Mouse (Mus musculus) E14TG2a.4 (cell line): ENCODE data around the gene Igtp.
"Not testable (repeated sequence)": the region's sequence is repeated elsewhere in the genome, so short reads cannot be mapped to it uniquely, and the experiment has no call there.

Experiments
- H3K27me3 ChIP-seq: 2 replicates; pipeline ENCODE4 v1.6.1; 2014; ENCODE audit warnings: low read length, control low read depth; ENCODE audit not compliant: insufficient read depth
- H3K36me3 ChIP-seq: 2 replicates; pipeline ENCODE4 v1.6.1; 2014; ENCODE audit warnings: low read length, control low read depth; ENCODE audit not compliant: insufficient read depth
- H3K4me1 ChIP-seq: replicated peaks from 2 replicates; pipeline ENCODE4 v1.6.1; 2014; ENCODE audit warnings: low read depth, low read length, control low read depth
- H3K4me3 ChIP-seq: replicated peaks from 2 replicates; pipeline ENCODE4 v1.5.1; 2014; ENCODE audit warnings: mild to moderate bottlenecking, low read length
- H3K9me3 ChIP-seq: 2 replicates; pipeline ENCODE4 v1.6.1; 2014; ENCODE audit warnings: low read length, control low read depth
- CTCF ChIP-seq: conservative IDR thresholded peaks from 2 replicates; pipeline ENCODE4 v1.5.1; 2014; ENCODE audit warnings: low read length
- NANOG ChIP-seq: IDR thresholded peaks from 2 replicates; pipeline ENCODE4 v1.6.1; 2014; ENCODE audit warnings: borderline replicate concordance, low read length, mixed read lengths
- POU5F1 ChIP-seq: IDR thresholded peaks from 2 replicates; pipeline ENCODE4 v1.6.1; 2014; ENCODE audit warnings: low read length, borderline replicate concordance

The Igtp gene

DNA sequence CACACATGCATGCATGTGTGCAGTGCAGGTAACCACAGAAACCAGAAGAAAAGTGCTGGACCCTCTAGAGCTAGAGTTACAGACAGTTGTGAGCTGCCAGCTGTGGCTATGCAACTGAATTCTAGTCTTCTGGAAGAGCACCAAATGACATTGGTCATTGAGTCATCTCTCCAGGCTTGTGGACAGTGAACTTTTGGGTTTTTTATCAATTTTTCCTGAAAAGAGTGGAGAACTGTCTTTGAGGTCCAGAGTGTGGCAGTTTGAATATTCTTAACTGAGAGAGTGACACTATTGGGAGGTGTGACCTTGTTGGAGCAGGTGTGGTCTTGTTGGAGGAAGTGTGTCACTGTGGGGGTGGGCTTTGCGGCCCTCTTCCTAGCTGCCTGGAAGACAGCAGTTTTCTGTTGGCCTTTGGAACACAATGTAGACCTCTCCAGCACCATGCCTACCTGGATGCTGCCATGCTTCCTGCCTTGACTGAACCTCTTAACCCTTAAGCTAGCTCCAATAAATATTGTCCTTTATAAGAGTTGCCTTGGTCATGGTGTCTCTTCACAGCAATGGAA lies 11.0 kb downstream of the Igtp start:
- Histone ChIP-seq H3K27me3 (peaks cover 68% of the 10 kb centered on the region), H3K4me1 (peaks cover 38% of the 10 kb centered on the region), H3K36me3 (no peaks in the 10 kb centered on the region), H3K9me3 (no peaks in the 10 kb centered on the region), H3K4me3 (0 out of 2 replicates have a peak overlapping the region, but pooled peaks have one; percentile 32)
- TF ChIP-seq CTCF (no peak), POU5F1 (no peak), NANOG (no peak)

DNA sequence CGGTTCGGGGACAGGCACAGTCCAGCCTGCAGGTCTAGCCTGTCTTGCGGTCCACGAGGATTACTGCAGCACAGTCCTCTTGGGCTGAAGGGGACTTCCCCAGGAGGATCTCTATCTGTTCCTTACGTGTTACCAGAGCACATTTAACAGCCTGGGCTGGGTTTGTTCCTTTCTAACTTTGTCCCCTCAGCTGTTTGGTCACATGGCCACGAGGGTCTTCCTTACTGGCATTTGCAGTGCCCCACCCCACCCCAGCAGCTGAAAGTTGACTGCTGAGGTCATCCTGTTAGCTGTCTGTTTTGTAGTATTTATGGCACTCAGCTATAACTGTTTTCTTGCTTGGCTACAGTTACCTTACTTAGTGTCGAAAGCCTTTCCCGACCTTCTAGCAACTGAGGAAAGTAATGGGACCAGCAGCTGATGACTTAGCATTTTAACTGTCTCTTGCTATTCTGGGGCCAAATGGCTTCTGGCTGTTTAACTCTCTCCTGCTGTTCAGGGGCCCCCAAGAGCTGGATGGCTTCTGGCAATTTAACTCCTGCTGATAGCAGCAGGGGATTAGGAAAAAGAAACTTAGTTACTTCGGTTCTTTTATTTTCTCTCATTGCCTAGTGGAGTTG lies 11.8 kb downstream of the Igtp start:
- Histone ChIP-seq H3K36me3 (no peaks in the 10 kb centered on the region), H3K27me3 (peaks cover 66% of the 10 kb centered on the region), H3K9me3 (no peaks in the 10 kb centered on the region), H3K4me1 (peaks cover 43% of the 10 kb centered on the region), H3K4me3 (peak overlapping the region; percentile 32)
- TF ChIP-seq NANOG, result peak; percentile 77; the same call in 1 of the 2 replicates
- no peak for TF ChIP-seq CTCF

DNA sequence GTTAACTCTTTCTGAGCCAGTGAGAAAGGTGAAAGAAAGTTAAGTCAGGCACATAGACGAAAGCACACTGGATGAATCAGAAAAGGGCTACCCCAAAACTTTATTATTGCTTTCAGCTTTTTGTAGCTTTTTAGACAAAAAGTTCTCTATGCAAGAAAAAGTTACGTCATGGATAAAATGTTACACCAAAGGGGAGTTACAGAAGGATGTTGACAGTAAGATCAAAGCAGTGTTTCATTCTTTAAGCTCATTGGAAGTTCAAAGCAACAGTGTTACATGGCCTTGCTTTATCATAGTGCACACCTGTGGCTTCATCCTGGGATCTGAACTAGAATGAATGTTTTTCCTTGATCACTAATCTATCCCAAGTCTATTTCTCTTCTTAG lies 12.3 kb downstream of the Igtp start:
- Histone ChIP-seq H3K27me3 (peaks cover 63% of the 10 kb centered on the region), H3K9me3 (no peaks in the 10 kb centered on the region), H3K4me1 (peaks cover 46% of the 10 kb centered on the region), H3K36me3 (no peaks in the 10 kb centered on the region), H3K4me3 (no peak overlapping the region)
- TF ChIP-seq NANOG (no peak; the same call in 1 of the 2 replicates), CTCF (no peak), POU5F1 (no peak)

DNA sequence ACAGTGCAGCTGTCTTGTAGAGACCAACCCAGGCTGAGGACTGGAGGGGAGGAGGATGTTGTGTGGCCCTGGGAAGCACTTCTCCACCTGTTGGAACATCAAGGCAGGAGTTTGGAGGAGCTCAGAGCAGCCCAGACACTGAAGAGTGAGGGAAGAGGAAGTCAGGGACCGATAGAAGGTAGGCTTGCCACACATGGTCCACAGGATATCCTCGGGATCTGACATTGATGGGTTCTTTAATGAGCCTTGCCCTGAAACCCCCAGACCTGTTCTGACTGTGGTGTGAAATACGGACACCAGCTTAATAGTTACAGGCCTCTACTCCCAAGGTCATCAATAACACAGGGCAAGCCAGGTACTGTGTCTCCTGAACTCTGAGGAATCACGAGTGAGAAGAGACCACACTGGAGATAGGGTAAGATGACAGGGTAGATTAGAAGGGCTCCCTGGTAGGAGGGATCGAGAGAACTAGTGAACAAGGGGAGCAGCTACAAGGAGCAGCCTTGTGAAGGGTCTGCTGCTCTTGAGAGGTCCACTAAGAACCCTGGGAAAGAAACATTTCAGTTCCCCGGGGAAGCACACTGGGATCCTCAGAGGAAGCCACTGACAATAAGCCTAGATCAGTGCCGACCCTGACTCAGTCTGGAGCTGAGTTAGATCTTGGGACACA lies 14.5 kb downstream of the Igtp start:
- H3K27me3 ChIP-seq, result peaks cover 53% of the 10 kb centered on the region
- TF ChIP-seq NANOG (no peak), POU5F1 (no peak), CTCF (no peak)

DNA sequence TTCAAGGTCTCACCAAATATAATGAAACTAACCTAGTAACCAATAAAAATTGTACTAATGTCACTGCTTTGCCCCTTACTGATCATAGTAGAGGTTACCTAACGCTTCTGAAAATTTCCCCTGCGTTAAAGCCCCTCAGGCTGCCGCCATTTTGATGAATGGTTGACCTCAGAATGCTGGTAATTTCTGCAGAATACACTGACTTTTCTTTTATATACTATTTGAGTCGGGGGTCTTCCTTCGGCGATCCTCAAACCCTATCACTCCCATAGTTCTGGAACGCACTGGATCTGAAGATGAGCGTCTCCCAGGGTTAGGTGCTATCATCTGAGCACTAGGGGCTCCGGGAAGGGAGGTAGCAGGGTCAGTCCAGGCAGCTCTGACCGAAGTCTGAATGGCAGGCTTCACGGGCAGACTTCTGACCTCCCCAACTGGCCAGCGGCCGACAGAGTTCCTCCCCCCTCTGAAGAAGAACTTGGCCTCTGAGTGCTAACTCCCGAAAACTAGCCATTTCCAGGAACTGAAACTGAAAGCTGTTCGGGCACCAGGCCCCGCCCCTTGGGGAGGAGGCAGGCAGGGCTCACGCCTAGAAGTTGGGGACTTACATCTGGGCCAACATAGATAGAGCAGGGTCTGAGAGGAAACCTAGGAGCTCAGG lies 15.2 kb downstream of the Igtp start:
- Histone ChIP-seq H3K9me3 (no peaks in the 10 kb centered on the region), H3K36me3 (no peaks in the 10 kb centered on the region), H3K27me3 (peaks cover 52% of the 10 kb centered on the region), H3K4me3 (peak overlapping the region; percentile 65), H3K4me1 (peaks cover 55% of the 10 kb centered on the region)
- TF ChIP-seq POU5F1 (no peak), NANOG (no peak), CTCF (no peak)

More for the DNA sequence above, 14.5 kb downstream of the Igtp start:
- Histone ChIP-seq H3K9me3 (no peaks in the 10 kb centered on the region), H3K4me3 (peak overlapping the region; percentile 65; the same call in 1 of the 2 replicates), H3K36me3 (no peaks in the 10 kb centered on the region), H3K4me1 (peaks cover 51% of the 10 kb centered on the region)

DNA sequence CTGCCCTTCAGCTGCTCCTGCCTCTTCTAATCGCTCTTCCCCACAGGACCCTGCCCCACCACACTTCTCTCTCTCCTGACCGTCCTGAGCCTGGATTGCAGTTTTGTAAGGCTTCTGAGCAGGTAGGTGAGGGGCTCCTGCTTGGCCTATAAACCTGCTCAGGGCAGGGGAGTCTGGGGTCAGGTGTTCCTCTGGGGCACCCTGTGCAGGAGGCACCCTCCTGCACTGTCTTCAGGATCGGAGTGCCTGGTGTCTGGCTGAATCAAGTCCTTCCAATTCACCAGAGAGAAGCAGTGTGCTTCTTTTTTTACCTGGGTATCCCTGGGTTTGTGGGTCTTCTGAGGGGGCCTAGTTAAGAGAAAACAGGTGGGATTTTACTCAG lies 15.7 kb downstream of the Igtp start:
- H3K4me3 ChIP-seq, result not testable (repeated sequence)

DNA sequence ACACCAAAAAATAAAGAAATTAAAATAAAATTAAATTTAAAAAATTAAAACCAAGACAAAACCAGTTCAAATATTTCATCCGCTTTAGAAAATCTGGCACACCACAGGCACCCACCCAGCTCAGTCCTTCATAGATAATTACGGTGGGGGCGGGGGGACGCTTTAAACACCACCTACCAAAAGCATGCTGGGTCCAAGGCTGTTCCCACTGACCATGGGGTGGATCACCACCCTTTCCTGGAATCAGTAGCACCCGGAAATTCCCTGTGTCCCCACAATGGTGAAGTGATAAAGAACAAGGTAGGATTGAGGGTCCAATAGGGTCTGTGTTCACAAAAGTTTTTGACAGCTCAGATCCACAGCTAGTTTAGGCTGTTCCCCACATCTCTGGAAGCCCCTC lies 16.5 kb downstream of the Igtp start:
- peaks cover 47% of the 10 kb centered on the region for H3K4me1 ChIP-seq
- no peaks in the 10 kb centered on the region for H3K9me3 ChIP-seq
- H3K4me3 ChIP-seq, result no peak overlapping the region
- H3K36me3 ChIP-seq, result no peaks in the 10 kb centered on the region
- peaks cover 54% of the 10 kb centered on the region for H3K27me3 ChIP-seq
- no peak for TF ChIP-seq POU5F1

More for the DNA sequence above, 15.7 kb downstream of the Igtp start:
- Histone ChIP-seq H3K27me3 (peaks cover 50% of the 10 kb centered on the region), H3K4me1 (peaks cover 55% of the 10 kb centered on the region)
- not testable (repeated sequence) for H3K36me3 ChIP-seq, H3K9me3 ChIP-seq

DNA sequence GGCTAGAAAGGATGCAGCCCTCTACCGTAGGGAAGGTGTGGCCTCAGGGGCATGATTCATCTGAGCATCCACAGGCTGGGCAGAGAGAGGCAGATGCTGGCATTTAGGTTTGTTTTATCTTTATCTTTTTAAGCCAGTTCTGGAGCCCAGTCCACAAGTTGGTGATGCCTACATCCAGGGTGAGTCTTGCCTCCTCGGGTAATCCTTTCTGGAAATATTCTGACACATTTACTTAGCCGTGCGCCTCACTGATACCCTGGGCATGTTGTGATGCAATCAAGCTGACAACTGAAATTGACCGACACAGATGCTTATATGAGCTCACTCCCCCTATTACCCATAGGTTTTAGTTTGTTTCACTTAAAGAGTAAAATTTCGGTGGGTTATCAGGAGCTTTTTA lies 17.5 kb downstream of the Igtp start:
- TF ChIP-seq CTCF (no peak), NANOG (no peak), POU5F1 (no peak)
- peaks cover 59% of the 10 kb centered on the region for H3K27me3 ChIP-seq
- no peaks in the 10 kb centered on the region for H3K36me3 ChIP-seq
- H3K4me1 ChIP-seq, result peaks cover 38% of the 10 kb centered on the region
- no peak overlapping the region for H3K4me3 ChIP-seq
- H3K9me3 ChIP-seq, result no peaks in the 10 kb centered on the region

DNA sequence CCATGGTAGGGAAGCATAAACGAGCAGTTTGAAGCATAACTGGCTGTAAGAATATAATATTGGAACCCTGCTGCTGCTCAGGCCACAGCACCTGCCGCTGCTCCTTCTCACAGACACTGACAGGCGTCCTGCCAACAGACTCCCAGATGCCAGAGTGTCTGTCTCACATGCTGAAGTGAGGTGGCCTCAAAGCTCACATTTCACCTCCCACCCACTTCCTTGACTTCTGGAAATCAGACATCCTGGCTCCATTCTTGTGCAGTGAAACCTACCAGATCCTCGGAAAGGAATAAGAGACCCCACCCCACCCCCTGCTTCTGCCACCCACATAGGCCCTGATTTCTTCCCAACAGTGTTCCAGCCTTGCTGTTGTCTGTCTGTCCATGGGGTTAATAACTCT lies 24.4 kb downstream of the Igtp start:
- H3K36me3 ChIP-seq, result no peaks in the 10 kb centered on the region
- no peak for TF ChIP-seq POU5F1
- TF ChIP-seq CTCF, result no peak
- no peak for TF ChIP-seq NANOG
- H3K4me3 ChIP-seq, result no peak overlapping the region
- H3K27me3 ChIP-seq, result peaks cover 22% of the 10 kb centered on the region
- peaks cover 30% of the 10 kb centered on the region for H3K4me1 ChIP-seq
- no peaks in the 10 kb centered on the region for H3K9me3 ChIP-seq
